Mouse (Mus musculus) testis, adult 2 months (tissue): Measurements from ENCODE around the gene Mrpl55.

Experiments
- CTCF ChIP-seq: fragments of 200-500 bp; IDR thresholded peaks from 2 replicates; pipeline ENCODE4 v1.5.1; 2012; ENCODE audit warnings: low read depth, mild to moderate bottlenecking, inconsistent platforms, low read length, moderate library complexity; ENCODE audit not compliant: control insufficient read depth, insufficient read depth, insufficient replicate concordance
- POLR2A ChIP-seq: fragments of 200-500 bp; IDR thresholded peaks from 2 replicates; pipeline ENCODE4 v1.6.1; 2012; ENCODE audit warnings: low read depth, mild to moderate bottlenecking, inconsistent platforms, low read length, moderate library complexity; ENCODE audit not compliant: control insufficient read depth

GRCm38 (mm10) chr11:59225167-59225566 is 22.9 kb downstream of the Mrpl55 start:
- TF ChIP-seq CTCF: no peak
- no peak for TF ChIP-seq POLR2A
